13 mouse cellular contexts compared by ENCODE assay signal in genomic region chr1:153084191-153084590, GRCm38 (mm10).
A peak's percentile ranks its signal among the peaks of the same experiment; 100 is the strongest.
DNase-seq lines count a peak whose midpoint lies in the region; ATAC-seq lines count a peak whose summit lies in the region.
"Had no signal": no experiment of that assay in that cellular context is flagged by ENCODE, and none has a peak within 500 bp of the region (broad histone marks: within the 10 kb centered on the region; RNA-seq: fewer than 3 reads in every experiment).

No protein-coding gene starts in this region.

- H3K4me1 ChIP-seq in heart, embryonic 14.5 days (ENCODE audit: control insufficient read depth in 2 of 2, insufficient read depth in 2 of 2, low read length in 2 of 2): peaks cover 3 to 8% of the 10 kb centered on the region in 2 experiments
- H3K4me1 ChIP-seq in forebrain, embryonic 16.5 days (replicated peaks; ENCODE audit: control insufficient read depth, insufficient read depth, low read length): peaks cover 5% of the 10 kb centered on the region
- H3K4me1 ChIP-seq: limb, embryonic 12.5 days; neural tube, embryonic 12.5 days had no signal

- H3K9me3 ChIP-seq in heart, embryonic 14.5 days (ENCODE audit: control insufficient read depth, low read length): no peaks in the 10 kb centered on the region
- H3K9me3 ChIP-seq in forebrain, embryonic 16.5 days (ENCODE audit: control insufficient read depth, low read length): no peaks in the 10 kb centered on the region
- H3K9me3 ChIP-seq: G1E; neural tube, embryonic 12.5 days had no signal

- peak overlapping the region; percentile 21; the same call in 1 of the 2 replicates for H3K4me2 ChIP-seq in heart, embryonic 14.5 days (ENCODE audit: low read length)
- no peak overlapping the region for H3K4me2 ChIP-seq in forebrain, embryonic 16.5 days (ENCODE audit: low read length)
- H3K4me2 ChIP-seq: limb, embryonic 12.5 days; neural tube, embryonic 12.5 days had no signal

- H3K9ac ChIP-seq in heart, embryonic 14.5 days (ENCODE audit: low read length): no peak overlapping the region
- H3K9ac ChIP-seq in forebrain, embryonic 16.5 days (replicated peaks; ENCODE audit: low read depth, low read length): no peak overlapping the region
- H3K9ac ChIP-seq: limb, embryonic 12.5 days; neural tube, embryonic 12.5 days had no signal

- no peak for DNase-seq in heart, adult 8-10 months (ENCODE audit: low spot score)
- DNase-seq in 3T3-L1 (ENCODE audit: low read depth, low spot score): peak; percentile 64
- DNase-seq in NIH3T3 (ENCODE audit: low read depth): peak; percentile 58
- DNase-seq in ovary, postnatal 36 days (ENCODE audit: low spot score): no peak
- no peak for DNase-seq in liver
- DNase-seq: kidney, adult 9 months; lung, postnatal 36 days had no signal

- ATAC-seq in heart, embryonic 14.5 days (ENCODE audit: insufficient number of reproducible peaks, insufficient read depth, low FRiP score, low read depth): peak; percentile 43; the same call in 1 of the 2 replicates
- ATAC-seq in forebrain, embryonic 16.5 days: peak; percentile 47
- ATAC-seq in megakaryocyte, adult 5-6 weeks (ENCODE audit: poor library complexity, severe bottlenecking): no peak

- 0 out of 4 replicates have a peak overlapping the region, but pooled peaks of 1 of the 2 experiments have one; percentile 14 for H3K27ac ChIP-seq in heart, embryonic 14.5 days (replicated peaks in 1 of 2; ENCODE audit: control insufficient read depth in 1 of 2, insufficient read depth in 1 of 2, low read depth in 2 of 2, low read length in 2 of 2)
- H3K27ac ChIP-seq in forebrain, embryonic 16.5 days (ENCODE audit: low read length): no peak overlapping the region
- H3K27ac ChIP-seq: limb, embryonic 12.5 days; neural tube, embryonic 12.5 days had no signal

- H3K27me3 ChIP-seq in heart, embryonic 14.5 days (ENCODE audit: control insufficient read depth, insufficient read depth, low read length): no peaks in the 10 kb centered on the region
- no peaks in the 10 kb centered on the region for H3K27me3 ChIP-seq in forebrain, embryonic 16.5 days (replicated peaks; ENCODE audit: control insufficient read depth, insufficient read depth, low read length)
- H3K27me3 ChIP-seq: limb, embryonic 12.5 days; neural tube, embryonic 12.5 days had no signal

- no peak overlapping the region for H3K4me3 ChIP-seq in heart, embryonic 14.5 days (ENCODE audit: control insufficient read depth in 1 of 2, insufficient read depth in 1 of 2, low read depth in 1 of 2, low read length in 2 of 2)
- no peak overlapping the region for H3K4me3 ChIP-seq in forebrain, embryonic 16.5 days (replicated peaks; ENCODE audit: low read length)
- H3K4me3 ChIP-seq: limb, embryonic 12.5 days; neural tube, embryonic 12.5 days had no signal

- WGBS in heart, embryonic 14.5 days: 12% methylated on average over 6 of the region's 6 CpGs
- 37% methylated on average over 6 of the region's 6 CpGs for WGBS in forebrain, embryonic 16.5 days

- no peaks in the 10 kb centered on the region for H3K36me3 ChIP-seq in heart, embryonic 14.5 days (ENCODE audit: control insufficient read depth, insufficient read depth, low read length)
- no peaks in the 10 kb centered on the region; the same call in 1 of the 2 replicates for H3K36me3 ChIP-seq in forebrain, embryonic 16.5 days (ENCODE audit: control insufficient read depth, insufficient read depth)
- H3K36me3 ChIP-seq: G1E; limb, embryonic 12.5 days had no signal

Comparison
In these comparisons a context has a peak if more than half of its experiments do, and no peak if none do; other contexts are left out.
1. DNase-seq: peak in 3T3-L1 (single experiment) and NIH3T3 (single experiment); none in heart, adult 8-10 months (single experiment), ovary, postnatal 36 days (single experiment) and liver (single experiment).